Mouse (Mus musculus) kidney, adult 2 months (tissue): ENCODE measurements around the gene Prdx2.

ENCODE experiments used
- CTCF ChIP-seq: fragments of 200-500 bp; conservative IDR thresholded peaks from 2 replicates; pipeline ENCODE4 v1.5.1; 2011; ENCODE audit warnings: low read depth, mild to moderate bottlenecking, control low read depth, low read length, moderate library complexity, mixed read lengths; ENCODE audit not compliant: insufficient read depth, insufficient read length
- POLR2A ChIP-seq: fragments of 200-500 bp; IDR thresholded peaks from one replicate; pipeline ENCODE4 v1.6.1; 2011; ENCODE audit warnings: low read depth, low read length, control low read depth

DNA sequence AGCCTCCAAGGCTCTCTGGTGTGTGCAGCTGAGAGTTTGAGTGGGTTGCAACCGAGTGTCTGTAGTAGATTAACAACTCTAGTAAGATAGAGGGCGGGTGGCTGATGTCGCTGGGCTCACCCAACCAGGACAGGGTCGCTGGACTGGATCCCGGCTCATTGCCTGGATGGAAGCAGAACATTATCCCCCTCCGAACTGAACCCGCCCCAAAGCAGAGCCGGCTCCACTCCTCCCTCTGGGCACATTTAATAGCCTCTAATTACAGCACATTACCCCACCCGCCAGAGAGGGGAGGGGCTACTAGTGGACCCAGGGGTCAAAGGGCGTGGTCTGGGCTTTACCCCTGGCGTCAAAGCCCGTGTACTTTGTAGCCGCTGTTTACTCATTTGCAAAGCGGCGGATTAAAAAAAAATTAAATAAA, 19.9 kb downstream of the Prdx2 start:
- TF ChIP-seq POLR2A (no peak), CTCF (no peak)
